Mouse (Mus musculus) telencephalon, adult 2 months (tissue): ENCODE results near the gene Rufy4.

Source experiments
- DNase-seq: peaks from one replicate; pipeline ENCODE4 v3.0.0-alpha.2; 2011; ENCODE audit warnings: low read depth, low spot score

The Rufy4 gene

GRCm38 (mm10) chr1:74124991-74125552 lies at the start of gene Rufy4:
Rufy4 (plus strand) TSS chr1:74125541.
- DNase-seq, result peak; percentile 11

GRCm38 (mm10) chr1:74076230-74076629 lies 49.1 kb upstream of the Rufy4 start:
- no peak for DNase-seq

DNA sequence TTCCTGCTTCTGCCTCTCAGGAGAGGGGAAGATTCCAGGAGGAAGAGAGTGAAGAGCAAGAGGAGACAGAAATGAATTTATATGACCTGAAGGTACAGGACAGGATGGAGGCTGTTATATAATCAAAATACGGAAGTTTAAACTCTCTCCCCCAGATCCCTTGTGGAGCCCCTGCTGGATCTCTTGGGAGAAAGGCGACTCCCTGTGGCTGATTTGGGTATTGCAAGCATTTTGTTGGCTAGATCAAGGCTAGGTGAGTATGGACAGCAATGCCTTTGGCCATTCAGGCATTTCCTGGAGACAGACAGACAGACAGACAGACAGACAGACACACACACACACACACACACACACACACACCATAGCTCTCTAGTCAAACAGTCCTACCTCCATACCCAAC lies 48.0 kb upstream of the Rufy4 start:
- DNase-seq, result no peak

DNA sequence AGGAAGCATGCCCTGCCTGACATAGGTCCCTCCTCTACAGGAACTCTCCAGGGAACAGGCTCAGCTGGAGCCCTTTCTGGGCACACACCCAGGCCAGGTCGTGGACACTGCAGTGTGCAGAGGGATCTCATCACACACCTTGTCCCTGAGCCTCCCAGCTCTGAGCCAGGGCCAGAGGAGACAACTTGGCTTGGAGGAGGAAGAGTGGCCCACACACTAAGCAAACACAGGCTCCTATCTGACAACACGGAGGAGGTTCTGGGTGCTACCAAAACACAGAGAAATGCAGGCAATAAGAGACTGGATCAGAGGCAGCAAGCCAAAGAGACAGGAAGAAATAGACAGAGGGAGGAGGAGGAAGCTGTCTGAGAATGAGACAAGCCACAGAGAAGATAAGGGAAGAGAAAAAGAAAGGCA lies 43.8 kb upstream of the Rufy4 start:
- DNase-seq, result peak; percentile 58

GRCm38 (mm10) chr1:74082841-74083463 lies 42.4 kb upstream of the Rufy4 start:
- no peak for DNase-seq

DNA sequence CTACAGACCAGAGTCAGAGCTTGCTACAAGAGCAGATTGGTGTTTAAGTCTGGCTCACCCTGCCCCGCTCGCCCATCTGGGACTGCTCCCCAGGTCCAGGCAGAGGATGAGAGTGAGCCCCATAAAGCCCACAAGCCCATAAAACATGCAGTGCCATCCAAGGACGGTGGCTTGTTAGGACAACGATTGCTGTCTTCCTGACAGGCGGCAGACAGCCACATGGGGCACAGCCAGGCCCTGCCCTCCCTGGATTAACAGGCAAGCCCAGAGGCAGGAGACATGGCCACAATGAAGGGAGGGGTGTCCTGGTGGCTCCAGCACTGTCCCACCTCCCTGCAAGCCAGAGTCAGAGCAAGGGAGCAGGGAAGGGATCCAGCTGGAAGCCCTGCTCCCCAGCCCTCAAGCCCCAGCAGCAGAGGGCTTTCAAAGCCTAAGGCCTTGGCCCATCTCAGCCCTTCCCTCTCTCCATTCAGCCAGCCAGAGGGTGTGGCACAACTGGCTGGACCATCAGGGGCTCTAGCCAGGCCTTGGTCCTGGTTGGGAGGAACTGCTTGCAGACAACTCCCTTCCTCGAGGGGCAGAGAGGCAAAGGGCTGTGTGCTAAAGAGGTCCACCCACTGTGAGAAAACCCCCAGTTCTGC lies 41.2 kb upstream of the Rufy4 start:
- DNase-seq, result no peak

- no peak for DNase-seq
These were observed 40.6 kb upstream of the Rufy4 start for GRCm38 (mm10) chr1:74084752-74085151.

DNA sequence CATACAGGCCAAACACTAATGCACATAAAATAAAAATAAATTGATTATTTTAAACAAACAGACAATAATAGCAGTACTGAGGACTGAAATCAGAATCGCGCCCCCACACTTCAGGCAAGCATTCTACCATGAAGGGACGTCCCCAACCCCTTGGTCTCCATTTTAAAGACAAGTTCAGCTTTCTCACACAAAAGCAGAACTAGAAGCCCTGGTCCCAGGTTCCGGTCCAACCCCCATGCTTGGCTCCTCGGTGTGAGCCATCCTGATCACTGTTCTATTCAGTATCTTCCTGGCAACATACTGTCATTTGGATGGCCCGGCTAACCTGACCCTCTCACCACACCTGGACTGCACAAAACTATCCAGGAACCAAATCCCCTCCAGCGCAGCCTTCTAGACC lies 39.8 kb upstream of the Rufy4 start:
- no peak for DNase-seq

DNA sequence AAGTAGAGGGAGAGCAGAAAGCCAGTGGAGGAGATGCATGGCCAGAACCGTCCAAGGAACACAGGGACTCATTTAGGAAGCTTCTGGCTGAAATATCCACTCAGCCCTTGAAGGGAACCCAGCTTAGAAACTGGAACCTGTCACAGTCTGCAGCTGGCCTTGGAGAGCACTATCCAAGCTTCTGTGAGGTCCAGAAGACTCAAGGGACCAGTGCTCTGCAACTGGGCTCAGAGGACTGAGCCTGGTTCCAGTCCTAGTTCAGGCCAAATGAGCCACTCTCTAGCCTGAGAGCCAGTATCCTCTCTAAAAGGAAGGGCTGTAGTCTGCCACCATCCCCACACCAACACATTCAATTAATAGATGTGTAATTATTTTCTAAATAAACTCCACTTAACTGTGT lies 36.8 kb upstream of the Rufy4 start:
- no peak for DNase-seq

- DNase-seq, result no peak
These were observed 35.0 kb upstream of the Rufy4 start for GRCm38 (mm10) chr1:74090329-74090728.

DNA sequence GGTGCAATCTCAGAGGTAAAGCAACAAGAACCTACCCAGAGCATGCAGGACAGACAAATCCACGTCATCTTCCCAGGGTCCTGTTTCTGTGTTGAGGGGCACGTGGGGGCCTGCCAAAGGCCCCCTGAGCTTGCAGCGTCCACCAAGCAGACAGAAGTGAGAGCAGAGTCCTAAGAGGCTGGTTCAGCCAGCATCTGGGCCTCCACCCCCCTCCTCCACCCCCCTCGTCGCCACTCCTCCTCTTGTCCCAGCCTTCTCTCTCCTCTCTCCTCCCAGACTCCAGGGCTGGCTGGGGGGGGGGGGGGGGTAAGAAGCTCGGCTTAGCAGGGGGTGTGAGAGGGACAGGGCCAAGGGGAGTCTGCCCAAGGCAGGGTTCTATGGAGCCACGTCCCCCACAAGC lies 34.2 kb upstream of the Rufy4 start:
- no peak for DNase-seq

- no peak for DNase-seq
These were observed 33.6 kb upstream of the Rufy4 start for GRCm38 (mm10) chr1:74091611-74092224.

- no peak for DNase-seq
These were observed 33.1 kb upstream of the Rufy4 start for GRCm38 (mm10) chr1:74092242-74092641.

- DNase-seq, result no peak
These were observed 31.9 kb upstream of the Rufy4 start for GRCm38 (mm10) chr1:74093447-74093846.

GRCm38 (mm10) chr1:74094497-74095270 lies 30.7 kb upstream of the Rufy4 start:
- no peak for DNase-seq

- no peak for DNase-seq
These were observed 30.0 kb upstream of the Rufy4 start for GRCm38 (mm10) chr1:74095296-74095695.

GRCm38 (mm10) chr1:74095728-74096127 lies 29.6 kb upstream of the Rufy4 start:
- DNase-seq, result no peak

DNA sequence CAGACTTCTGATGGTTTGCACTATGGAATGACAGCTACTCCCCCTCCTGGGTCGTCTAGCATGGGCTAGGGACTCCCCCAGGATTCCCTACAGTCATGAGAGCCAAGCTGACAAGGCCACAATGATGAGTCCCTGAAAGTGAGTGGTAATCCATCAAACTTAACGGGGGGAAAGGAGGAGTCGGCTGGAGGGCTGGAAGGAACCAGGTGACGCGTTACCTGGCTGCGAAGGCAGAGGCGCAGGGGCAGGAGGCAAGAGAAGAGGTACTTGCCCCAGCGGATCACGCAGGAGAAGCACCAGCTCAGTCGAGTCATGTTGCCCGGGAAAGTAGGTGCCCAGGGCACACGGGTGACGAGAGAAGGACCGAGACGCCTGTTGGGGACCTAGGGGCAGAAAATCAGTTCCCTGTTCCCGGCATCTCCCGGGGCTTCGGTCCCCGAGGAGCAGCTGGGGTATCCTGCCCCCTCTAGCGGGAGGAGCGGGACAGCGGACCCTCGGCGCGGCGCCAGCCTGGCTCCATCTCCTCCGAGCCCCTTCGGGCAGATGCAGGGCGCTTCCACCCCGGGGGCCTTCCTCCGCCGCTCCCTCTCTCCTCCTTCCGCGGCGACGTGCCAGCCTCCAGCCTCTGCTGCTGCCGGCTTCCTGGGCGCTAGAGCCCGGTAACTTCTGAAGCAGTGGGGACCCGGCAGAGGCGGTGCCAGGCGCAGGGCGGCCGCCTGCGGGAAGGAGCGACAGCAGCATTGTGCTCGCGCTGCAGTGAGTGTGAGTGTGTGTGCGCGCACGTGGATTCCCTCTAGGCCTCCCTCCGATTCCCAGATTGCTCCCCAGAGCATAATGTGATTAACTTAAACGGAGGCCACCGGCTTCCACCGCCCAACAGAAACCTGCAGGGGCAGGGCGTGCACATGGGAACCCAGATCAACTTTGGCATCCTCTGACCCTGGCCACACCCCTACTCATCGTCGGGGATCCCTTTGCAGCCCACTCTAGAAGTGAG lies 27.0 kb upstream of the Rufy4 start:
- DNase-seq, result no peak

GRCm38 (mm10) chr1:74099001-74099435 lies 26.3 kb upstream of the Rufy4 start:
- DNase-seq, result no peak

DNA sequence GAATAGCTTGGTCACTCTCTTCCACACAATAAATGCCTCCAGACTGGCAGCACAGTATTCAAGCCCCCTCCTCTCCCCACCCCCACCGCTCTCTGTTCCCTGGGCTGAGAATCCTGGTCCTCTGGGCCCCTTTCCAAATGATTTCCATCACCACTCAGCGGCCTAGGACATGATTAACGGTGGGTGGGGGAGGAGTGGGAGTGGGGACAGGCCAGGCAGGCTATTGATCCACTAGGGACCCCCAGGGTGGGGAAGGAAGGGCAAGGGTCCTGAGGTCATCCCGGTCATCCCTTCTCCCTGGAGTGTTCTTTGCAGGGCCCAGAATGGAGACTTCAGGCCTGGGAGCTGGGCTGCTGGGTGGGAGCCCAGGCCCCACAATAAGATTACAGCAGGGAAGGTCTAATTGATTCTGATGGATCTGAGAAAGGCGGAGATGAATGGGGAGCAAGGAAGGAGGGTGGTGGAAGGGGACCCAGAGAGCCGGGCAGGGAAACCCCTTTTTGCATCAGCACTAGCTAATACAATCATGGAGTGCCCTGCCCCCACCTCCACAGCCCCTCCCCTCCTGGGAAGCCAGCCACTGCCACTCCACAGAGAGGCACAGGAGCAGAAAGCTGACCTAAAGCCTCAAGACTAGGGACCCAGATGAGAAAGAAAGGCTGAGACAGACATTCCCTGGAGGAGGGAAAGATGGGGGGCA lies 21.5 kb upstream of the Rufy4 start:
- no peak for DNase-seq
